Mouse (Mus musculus) c-Kit-positive CD71-positive TER-119-negative erythroid progenitor cells, embryonic 14.5 days (primary cell): ENCODE measurements around the gene Pdcd2.
"Not testable (repeated sequence)": the region's sequence is repeated elsewhere in the genome, so short reads cannot be mapped to it uniquely, and the experiment has no call there.

Source experiments
- DNase-seq: peaks from one replicate; pipeline ENCODE4 v3.0.0-alpha.2; 2013; ENCODE audit warnings: low read depth

Gene Pdcd2

GRCm38 (mm10) chr17:15526986-15527810 lies at the start of gene Pdcd2:
Pdcd2 (minus strand) TSS chr17:15527301.
- peak; percentile 89 for DNase-seq

GRCm38 (mm10) chr17:15575056-15575455 lies 48.0 kb upstream of the Pdcd2 start:
- DNase-seq, result no peak

- no peak for DNase-seq
Observed at GRCm38 (mm10) chr17:15566908-15567307, 39.8 kb upstream of the Pdcd2 start.

GRCm38 (mm10) chr17:15564928-15565300 lies 37.8 kb upstream of the Pdcd2 start:
- no peak for DNase-seq

GRCm38 (mm10) chr17:15564014-15564927 lies 37.2 kb upstream of the Pdcd2 start, which contains the start of gene Prdm9:
Prdm9 (minus strand) TSS chr17:15564354.
- peak; percentile 95 for DNase-seq

GRCm38 (mm10) chr17:15559946-15560345 lies 32.8 kb upstream of the Pdcd2 start:
- no peak for DNase-seq

- DNase-seq, result no peak
Observed at GRCm38 (mm10) chr17:15549713-15550112, 22.6 kb upstream of the Pdcd2 start.

- DNase-seq, result no peak
Observed at GRCm38 (mm10) chr17:15546440-15546839, 19.3 kb upstream of the Pdcd2 start.

- DNase-seq, result not testable (repeated sequence)
Observed at GRCm38 (mm10) chr17:15543868-15544267, 16.8 kb upstream of the Pdcd2 start.

- no peak for DNase-seq
Observed at GRCm38 (mm10) chr17:15540309-15540708, 13.2 kb upstream of the Pdcd2 start.

GRCm38 (mm10) chr17:15536457-15536904 lies 9.4 kb upstream of the Pdcd2 start:
- no peak for DNase-seq

GRCm38 (mm10) chr17:15535943-15536342 lies 8.8 kb upstream of the Pdcd2 start:
- DNase-seq, result no peak

GRCm38 (mm10) chr17:15535162-15535800 lies 8.2 kb upstream of the Pdcd2 start:
- no peak for DNase-seq

GRCm38 (mm10) chr17:15530141-15530540 lies 3.0 kb upstream of the Pdcd2 start:
- DNase-seq, result no peak

- no peak for DNase-seq
Observed at GRCm38 (mm10) chr17:15528887-15529286, 1.8 kb upstream of the Pdcd2 start.

- DNase-seq, result no peak
Observed at GRCm38 (mm10) chr17:15527811-15528136, 673 bp upstream of the Pdcd2 start.

- no peak for DNase-seq
Observed at GRCm38 (mm10) chr17:15526304-15526703, 797 bp downstream of the Pdcd2 start.

GRCm38 (mm10) chr17:15518766-15519165 lies 8.3 kb downstream of the Pdcd2 start:
- DNase-seq, result no peak

- no peak for DNase-seq
Observed at GRCm38 (mm10) chr17:15518186-15518585, 8.9 kb downstream of the Pdcd2 start.

- DNase-seq, result no peak
Observed at GRCm38 (mm10) chr17:15517776-15518175, 9.3 kb downstream of the Pdcd2 start.

- DNase-seq, result no peak
Observed at GRCm38 (mm10) chr17:15510694-15511093, 16.4 kb downstream of the Pdcd2 start.

- peak; percentile 95 for DNase-seq
Observed at GRCm38 (mm10) chr17:15499656-15500394, 27.3 kb downstream of the Pdcd2 start, which contains the start of the genes Psmb1 and Tbp. Psmb1 (minus strand) TSS chr17:15499751. Tbp (plus strand) TSS chr17:15499888.
